Mouse (Mus musculus): ENCODE measurements around the gene Olah. TPM values are rescaled to one million over a fixed set of nuclear protein-coding genes. Genes with fewer than 3 reads are reported as not detected.

The Olah gene
- not detected for polyA plus RNA-seq (2017; shearing (Covaris generic))

GRCm38 (mm10) chr2:3397110-3397509 is at the start of gene Olah:
Gene Olah (minus strand): TSS chr2:3397210.

GRCm38 (mm10) chr2:3423841-3424578 is 27.0 kb upstream of the Olah start, which contains the start of gene Dclre1c:
Gene Dclre1c (plus strand): TSS chr2:3424131.

DNA sequence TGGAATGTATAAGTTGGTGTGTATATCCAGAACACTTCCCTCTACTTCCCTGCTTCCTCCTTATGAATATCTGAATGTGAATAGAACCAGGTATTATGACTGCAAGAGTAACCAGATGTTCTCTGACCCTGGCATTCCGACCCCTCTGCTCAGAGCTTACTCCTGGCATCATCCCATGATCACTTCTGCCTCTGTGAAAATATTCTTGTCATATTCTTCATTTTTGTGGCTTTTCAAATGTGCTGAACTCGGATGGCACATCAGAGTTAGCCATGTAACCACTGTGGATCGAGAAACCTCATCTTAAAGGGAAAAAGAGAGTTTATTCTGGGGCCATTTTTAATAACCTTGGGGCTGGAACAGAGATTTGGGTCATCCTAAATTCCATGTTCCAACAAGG is 25.5 kb upstream of the Olah start, which contains the start of gene Meig1:
TSS of gene Meig1 (minus strand) at position 101 of the 400 bp plus-strand sequence.

GRCm38 (mm10) chr2:3335611-3336301 is 61.3 kb downstream of the Olah start, which contains the start of gene Acbd7:
Gene Acbd7 (plus strand): TSS chr2:3336168.

DNA sequence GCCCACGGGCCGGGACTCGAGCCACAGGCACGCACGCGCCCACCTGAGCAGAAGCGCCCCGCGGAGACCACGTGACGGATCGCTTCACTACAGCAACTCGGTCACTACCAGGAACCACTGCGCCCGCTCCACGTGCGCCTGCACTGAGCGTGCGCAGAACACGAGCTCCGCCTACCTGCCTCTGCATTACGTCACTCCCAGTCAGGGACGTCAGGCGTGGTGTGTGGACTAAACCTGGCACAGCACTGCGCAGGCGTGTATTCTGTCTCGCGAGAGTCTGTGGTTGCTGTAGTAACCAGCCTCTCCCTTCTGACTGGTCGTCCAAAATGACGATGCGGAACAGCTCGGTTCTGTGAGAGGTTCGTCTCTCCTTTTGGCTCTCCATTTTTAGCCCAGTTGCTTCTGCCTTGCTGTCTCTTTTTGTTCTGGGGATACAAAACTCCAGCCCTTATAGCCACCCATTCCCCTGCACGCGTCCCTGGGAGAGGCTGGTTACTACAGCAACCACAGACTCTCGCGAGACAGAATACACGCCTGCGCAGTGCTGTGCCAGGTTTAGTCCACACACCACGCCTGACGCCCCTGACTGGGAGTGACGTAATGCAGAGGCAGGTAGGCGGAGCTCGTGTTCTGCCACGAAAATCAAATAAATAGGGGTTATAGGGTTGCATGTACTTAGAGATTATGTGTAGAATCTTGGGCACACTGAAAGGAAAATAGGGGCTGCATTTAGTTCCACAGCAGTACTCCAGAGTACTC is 64.3 kb downstream of the Olah start, which contains the start of gene Rpp38:
TSS of gene Rpp38 (minus strand) at position 160 of the 759 bp plus-strand sequence.

Other genes starting within 250 kb of the Olah start
- 13.9 TPM for gene Nmt2, start 113.0 kb downstream of the Olah start, polyA plus RNA-seq (2017; shearing (Covaris generic))
- 17.7 TPM for gene Rpp38, start 64.6 kb downstream of the Olah start, polyA plus RNA-seq (2017; shearing (Covaris generic))
- not detected for gene Acbd7, start 61.0 kb downstream of the Olah start, polyA plus RNA-seq (2017; shearing (Covaris generic))
- not detected for gene Meig1, start 25.4 kb upstream of the Olah start, polyA plus RNA-seq (2017; shearing (Covaris generic))
- gene Dclre1c, start 26.9 kb upstream of the Olah start, polyA plus RNA-seq (2017; shearing (Covaris generic)): 27.6 TPM
- 0.50 TPM for gene Suv39h2, start 77.8 kb upstream of the Olah start, polyA plus RNA-seq (2017; shearing (Covaris generic))
- gene Gm45902, start 115.6 kb upstream of the Olah start, polyA plus RNA-seq (2017; shearing (Covaris generic)): 6.8 TPM
- gene Hspa14, start 115.6 kb upstream of the Olah start, polyA plus RNA-seq (2017; shearing (Covaris generic)): 124 TPM
- 0.35 TPM for gene Cdnf, start 115.8 kb upstream of the Olah start, polyA plus RNA-seq (2017; shearing (Covaris generic))
- 476 TPM for gene Fam107b, start 173.3 kb upstream of the Olah start, polyA plus RNA-seq (2017; shearing (Covaris generic))